Comparison of ENCODE assay signal across 1 mouse cellular context in the genomic region with DNA sequence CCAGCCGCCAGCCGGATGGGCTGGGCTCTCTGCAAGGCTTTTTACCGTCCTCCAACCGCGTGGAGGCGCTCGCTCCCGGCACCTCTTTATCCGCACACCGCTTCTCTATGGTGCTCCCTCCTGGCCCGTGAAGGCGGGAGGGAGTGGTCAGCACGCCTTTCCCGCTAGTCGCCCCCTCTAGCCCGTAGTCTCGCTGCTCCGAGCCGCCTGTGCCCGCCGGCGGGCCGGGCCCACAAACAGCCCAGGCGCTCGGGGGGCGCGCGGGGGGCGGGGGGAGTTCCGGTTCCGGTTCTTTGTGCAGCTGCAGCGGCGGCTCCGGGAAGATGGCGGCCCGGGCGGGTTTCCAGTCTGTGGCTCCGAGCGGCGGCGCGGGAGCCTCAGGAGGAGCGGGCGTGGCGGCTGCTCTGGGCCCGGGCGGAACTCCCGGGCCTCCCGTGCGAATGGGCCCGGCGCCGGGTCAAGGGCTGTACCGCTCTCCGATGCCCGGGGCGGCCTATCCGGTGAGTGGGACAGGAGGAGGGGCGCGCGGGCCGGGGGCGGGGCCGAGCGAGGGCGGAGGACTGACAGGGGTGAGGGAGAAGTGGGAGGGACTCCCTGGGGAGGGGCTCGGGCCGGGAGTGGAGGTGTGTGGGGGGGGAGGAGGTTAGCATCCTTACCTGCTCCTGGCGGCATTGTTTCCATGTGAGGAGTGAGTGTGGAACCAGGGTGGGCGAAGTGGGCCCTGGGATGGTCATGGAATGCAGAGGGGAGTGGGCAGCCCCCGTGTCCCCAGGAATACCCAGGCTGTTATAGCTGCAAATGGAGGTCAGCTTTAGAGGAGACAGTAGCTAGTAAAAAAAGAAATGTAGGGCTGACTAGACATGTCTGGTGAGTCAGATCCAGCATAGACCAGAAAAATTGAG.
TF ChIP-seq lines count a peak whose summit lies in the region.

A gene (plus strand): TSS at position 131 of the 902 bp plus-strand sequence.

TF ChIP-seq in MEL, 35 proteins besides CTCF, POLR2A, EP300 and RAD21 (continued from another document):
- no peak for TF ChIP-seq TAL1 (IDR thresholded peaks at IDR 0.05; ENCODE audit: low read length)
- no peak for TF ChIP-seq NRF1 (IDR thresholded peaks at IDR 0.05; ENCODE audit: insufficient read depth, low read depth, low read length, poor library complexity, severe bottlenecking)
- TF ChIP-seq MYB (IDR thresholded peaks at IDR 0.05; ENCODE audit: low read depth, low read length): no peak
- TF ChIP-seq MYC (IDR thresholded peaks at IDR 0.05; ENCODE audit: low read depth, low read length): peak; percentile 88
- no peak for TF ChIP-seq POLR2AphosphoS2 (IDR thresholded peaks at IDR 0.05; ENCODE audit: low read length)
- 0 out of 2 replicates have a peak, but pooled peaks have one; percentile 46 for TF ChIP-seq BHLHE40 (IDR thresholded peaks at IDR 0.05; ENCODE audit: borderline replicate concordance, low read depth, low read length)
- peak; percentile 46; the same call in 1 of the 2 replicates for TF ChIP-seq SMC3 (IDR thresholded peaks at IDR 0.05; ENCODE audit: low read depth, low read length)
- no peak for TF ChIP-seq CHD2 (IDR thresholded peaks at IDR 0.05; ENCODE audit: low read length)
- TF ChIP-seq USF2 (IDR thresholded peaks at IDR 0.05; ENCODE audit: borderline replicate concordance in 1 of 2, insufficient read depth in 1 of 2, low read depth in 1 of 2, low read length in 2 of 2): no peak
